Mouse (Mus musculus): ENCODE results near the gene Btbd35f4. TPM values are rescaled to one million over a fixed set of nuclear protein-coding genes. Genes with fewer than 3 reads are reported as not detected.
"Not testable (repeated sequence)": the region's sequence is repeated elsewhere in the genome, so short reads cannot be mapped to it uniquely, and the experiment has no call there.

Btbd35f4 gene
- polyA plus RNA-seq (2014; fragmentation: Nextera tagmentation; extraction: Ambion mirVana): not detected in 2 replicates

DNA sequence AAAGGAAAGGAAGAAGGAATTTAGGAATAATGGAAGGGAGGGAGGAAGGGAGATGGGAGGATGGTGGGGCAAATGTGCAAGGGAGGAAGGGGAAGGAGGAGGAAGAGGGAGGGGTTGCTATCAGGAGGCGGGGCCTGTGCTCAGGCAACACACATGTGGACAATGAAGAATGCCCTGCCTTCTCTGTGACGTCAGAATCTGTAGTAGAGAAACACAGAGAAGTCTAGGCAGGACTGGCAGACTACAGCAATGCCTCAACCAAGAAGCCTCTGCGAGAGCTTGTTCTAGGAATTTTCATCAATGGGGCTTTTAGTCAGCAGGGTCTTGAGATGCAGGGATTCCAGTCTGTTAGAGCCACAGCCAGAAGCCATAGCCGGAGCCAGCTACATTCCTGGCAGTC lies at the start of gene Btbd35f4:
TSS of gene Btbd35f4 (plus strand) at position 301 of the 400 bp plus-strand sequence.
- WGBS: no CpG with 5 or more reads among the region's 4 CpGs

DNA sequence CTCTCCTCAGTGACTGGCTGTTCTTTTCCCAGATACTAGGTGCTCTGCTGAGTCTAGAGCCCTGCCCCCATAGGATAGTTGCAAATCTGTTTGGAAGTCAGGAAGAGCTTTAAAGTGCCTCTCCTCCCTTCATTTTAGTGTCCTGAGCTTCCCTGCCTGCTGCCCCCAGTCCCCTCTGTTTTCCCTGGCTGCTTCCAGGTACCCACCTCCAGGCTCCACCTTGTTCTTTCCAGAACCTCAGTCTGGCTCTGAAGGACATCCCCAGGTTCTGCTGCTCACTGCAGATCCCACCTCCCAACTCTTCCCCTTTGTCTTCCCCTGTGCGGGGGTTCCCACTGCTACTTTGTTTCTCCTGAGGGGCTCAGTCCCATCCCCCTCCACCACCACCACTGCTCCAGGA lies 39.7 kb downstream of the Btbd35f4 start:
- not testable (repeated sequence) for H3K9ac ChIP-seq (ENCODE audit: low read length); H3K4me3 ChIP-seq (ENCODE audit: control insufficient read depth in 1 of 2, insufficient read depth in 1 of 2, low read depth in 1 of 2, low read length in 2 of 2); H3K27ac ChIP-seq (replicated peaks in 1 of 2; ENCODE audit: control insufficient read depth in 1 of 2, insufficient read depth in 1 of 2, low read depth in 2 of 2, low read length in 2 of 2); H3K27me3 ChIP-seq (ENCODE audit: control insufficient read depth, insufficient read depth, low read length); H3K4me2 ChIP-seq (ENCODE audit: low read length); H3K4me1 ChIP-seq (ENCODE audit: control insufficient read depth in 2 of 2, insufficient read depth in 2 of 2, low read length in 2 of 2); H3K36me3 ChIP-seq (ENCODE audit: control insufficient read depth, insufficient read depth, low read length); ATAC-seq (ENCODE audit: insufficient number of reproducible peaks, insufficient read depth, low FRiP score, low read depth); H3K9me3 ChIP-seq (ENCODE audit: control insufficient read depth, low read length)
- WGBS: no CpG with 5 or more reads among the region's 1 CpGs

More for the DNA sequence above, at the start of gene Btbd35f4:
- not testable (repeated sequence) for H3K4me3 ChIP-seq (ENCODE audit: control insufficient read depth in 1 of 2, insufficient read depth in 1 of 2, low read depth in 1 of 2, low read length in 2 of 2); H3K4me2 ChIP-seq (ENCODE audit: low read length); H3K27me3 ChIP-seq (ENCODE audit: control insufficient read depth, insufficient read depth, low read length); H3K36me3 ChIP-seq (ENCODE audit: control insufficient read depth, insufficient read depth, low read length); ATAC-seq (ENCODE audit: insufficient number of reproducible peaks, insufficient read depth, low FRiP score, low read depth); H3K9me3 ChIP-seq (ENCODE audit: control insufficient read depth, low read length); H3K9ac ChIP-seq (ENCODE audit: low read length); H3K4me1 ChIP-seq (ENCODE audit: control insufficient read depth in 2 of 2, insufficient read depth in 2 of 2, low read length in 2 of 2); H3K27ac ChIP-seq (replicated peaks in 1 of 2; ENCODE audit: control insufficient read depth in 1 of 2, insufficient read depth in 1 of 2, low read depth in 2 of 2, low read length in 2 of 2)

Other genes starting within 250 kb of the Btbd35f4 start
- not detected in 2 replicates for gene Btbd35f27, start 151.6 kb downstream of the Btbd35f4 start, polyA plus RNA-seq (2014; fragmentation: Nextera tagmentation; extraction: Ambion mirVana)